Mouse (Mus musculus) kidney, embryonic 14.5 days (tissue): ENCODE measurements around the gene Mios. TPM values are rescaled to one million over a fixed set of nuclear protein-coding genes. Genes with fewer than 3 reads are reported as not detected.

Experiments used
- ATAC-seq: fragments of 200-750 bp; cut with Nextera tagmentation; 2 replicates; pipeline ENCODE4 v1.8.0; 2017; ENCODE audit warnings: moderate number of reproducible peaks, mild to moderate bottlenecking, moderate TSS enrichment, moderate library complexity; ENCODE audit not compliant: low FRiP score, low TSS enrichment
- H3K27ac ChIP-seq: fragments of 300-500 bp; sonication (generic); 2 replicates; pipeline ENCODE4 v1.5.1; 2014; ENCODE audit warnings: low read depth, mild to moderate bottlenecking, low read length, moderate library complexity, mixed read lengths
- H3K27me3 ChIP-seq: fragments of 300-500 bp; sonication (generic); 2 replicates; pipeline ENCODE4 v1.6.1; 2014; ENCODE audit warnings: mild to moderate bottlenecking, low read length; ENCODE audit not compliant: control insufficient read depth, insufficient read depth
- H3K36me3 ChIP-seq: fragments of 300-500 bp; sonication (generic); 2 replicates; pipeline ENCODE4 v1.6.1; 2014; ENCODE audit warnings: low read length, mixed read lengths; ENCODE audit not compliant: control insufficient read depth, insufficient read depth
- H3K4me1 ChIP-seq: fragments of 300-500 bp; sonication (generic); 2 replicates; pipeline ENCODE4 v1.6.1; 2014; ENCODE audit warnings: low read length, mixed read lengths; ENCODE audit not compliant: control insufficient read depth, insufficient read depth
- H3K4me2 ChIP-seq: fragments of 300-500 bp; sonication (generic); replicated peaks from 2 replicates; pipeline ENCODE4 v1.6.1; 2014; ENCODE audit warnings: low read depth, mild to moderate bottlenecking, low read length
- H3K4me3 ChIP-seq: fragments of 300-500 bp; sonication (generic); 2 replicates; pipeline ENCODE4 v1.5.1; 2014; ENCODE audit warnings: mild to moderate bottlenecking, low read length
- H3K9ac ChIP-seq: fragments of 300-500 bp; sonication (generic); 2 replicates; pipeline ENCODE4 v1.6.1; 2014; ENCODE audit warnings: low read depth, mild to moderate bottlenecking, low read length, moderate library complexity
- H3K9me3 ChIP-seq: fragments of 300-500 bp; sonication (generic); 2 replicates; pipeline ENCODE4 v1.6.1; 2016; ENCODE audit warnings: low read length; ENCODE audit not compliant: control insufficient read depth
- WGBS: fragments of 180-500 bp; shearing (Covaris S2); extraction: QIAGEN DNeasy Blood & Tissue Kit; methylation state at CpG from one replicate; pipeline ENCODE4 v1.1.7; 2014; 5-methylcytosine and 5-hydroxymethylcytosine counted together
- polyA plus RNA-seq: library from polyadenylated mRNA; unstranded; fragments of >200 nt; fragmentation: Nextera tagmentation; extraction: Ambion mirVana; gene quantifications from 2 replicates; pipeline ENCODE4 v1.2.1, GENCODE M21; 2014

Gene Mios
- polyA plus RNA-seq, 1 experiment from 2014 or later: 32.9 TPM

DNA sequence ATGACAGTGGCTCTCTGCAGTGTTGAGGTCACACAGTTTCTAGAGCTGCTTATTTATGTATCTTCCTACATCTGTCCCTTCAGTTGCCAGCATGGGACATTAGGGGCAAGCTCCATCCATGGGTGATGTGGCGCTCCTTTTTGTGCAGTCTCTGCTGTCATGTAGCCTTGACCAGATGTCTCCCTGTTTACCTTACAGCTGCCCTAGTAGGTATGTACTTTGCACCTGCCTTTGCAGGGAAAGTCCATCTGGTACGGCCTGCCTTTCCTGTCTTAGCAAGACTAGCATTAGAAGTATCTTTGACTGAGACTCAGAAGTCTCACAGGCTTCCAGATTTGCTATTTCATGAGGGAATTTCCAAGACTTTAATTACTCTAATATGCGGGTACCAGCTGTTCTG is 62.0 kb downstream of the Mios start:
- no peak for ATAC-seq
- Histone ChIP-seq H3K27ac (no peak overlapping the region), H3K4me2 (no peak overlapping the region), H3K9ac (no peak overlapping the region), H3K4me3 (no peak overlapping the region), H3K9me3 (no peaks in the 10 kb centered on the region), H3K27me3 (no peaks in the 10 kb centered on the region), H3K4me1 (no peaks in the 10 kb centered on the region), H3K36me3 (no peaks in the 10 kb centered on the region; the same call in 1 of the 2 replicates)
- WGBS: 90% methylated on average over 3 of the region's 3 CpGs

- Histone ChIP-seq H3K27me3 (no peaks in the 10 kb centered on the region), H3K36me3 (no peaks in the 10 kb centered on the region; the same call in 1 of the 2 replicates), H3K27ac (no peak overlapping the region), H3K4me1 (no peaks in the 10 kb centered on the region), H3K4me2 (no peak overlapping the region), H3K9ac (no peak overlapping the region), H3K9me3 (no peaks in the 10 kb centered on the region), H3K4me3 (no peak overlapping the region)
- peak; percentile 77; the same call in 1 of the 2 replicates for ATAC-seq
- WGBS: 36% methylated on average over 6 of the region's 6 CpGs
Observed at GRCm38 (mm10) chr6:8274387-8275054, 65.5 kb downstream of the Mios start.

DNA sequence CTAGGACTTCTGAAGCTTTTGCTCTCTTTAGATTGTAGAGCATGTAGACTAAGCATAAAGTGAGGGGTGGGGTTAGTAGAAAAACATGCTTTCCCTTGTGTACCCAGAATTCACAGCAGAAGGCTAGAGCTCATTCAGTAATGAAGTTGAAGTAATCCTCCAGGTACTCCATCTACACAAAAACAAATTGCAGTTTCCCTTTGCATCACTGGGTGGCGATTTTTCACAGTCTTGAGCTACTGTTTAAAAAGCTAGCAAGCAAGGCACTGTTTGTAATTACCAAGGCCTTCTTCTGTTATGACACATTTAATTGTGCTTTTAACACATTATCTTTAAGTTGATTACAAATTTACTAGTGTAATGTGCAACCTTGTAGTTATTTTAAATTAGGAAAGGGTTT is 66.1 kb downstream of the Mios start:
- Histone ChIP-seq H3K4me2 (no peak overlapping the region), H3K4me3 (no peak overlapping the region), H3K4me1 (no peaks in the 10 kb centered on the region), H3K27ac (no peak overlapping the region), H3K36me3 (no peaks in the 10 kb centered on the region; the same call in 1 of the 2 replicates), H3K27me3 (no peaks in the 10 kb centered on the region), H3K9ac (no peak overlapping the region), H3K9me3 (no peaks in the 10 kb centered on the region)
- ATAC-seq: no peak
- 6% methylated on average over 1 of the region's 1 CpGs for WGBS

- Histone ChIP-seq H3K4me1 (no peaks in the 10 kb centered on the region), H3K36me3 (no peaks in the 10 kb centered on the region; the same call in 1 of the 2 replicates), H3K4me2 (no peak overlapping the region), H3K27me3 (no peaks in the 10 kb centered on the region), H3K4me3 (no peak overlapping the region), H3K27ac (no peak overlapping the region), H3K9me3 (no peaks in the 10 kb centered on the region), H3K9ac (no peak overlapping the region)
- WGBS: 85% methylated on average over 4 of the region's 4 CpGs
- ATAC-seq: no peak
Observed at GRCm38 (mm10) chr6:8276431-8276830, 67.4 kb downstream of the Mios start.

DNA sequence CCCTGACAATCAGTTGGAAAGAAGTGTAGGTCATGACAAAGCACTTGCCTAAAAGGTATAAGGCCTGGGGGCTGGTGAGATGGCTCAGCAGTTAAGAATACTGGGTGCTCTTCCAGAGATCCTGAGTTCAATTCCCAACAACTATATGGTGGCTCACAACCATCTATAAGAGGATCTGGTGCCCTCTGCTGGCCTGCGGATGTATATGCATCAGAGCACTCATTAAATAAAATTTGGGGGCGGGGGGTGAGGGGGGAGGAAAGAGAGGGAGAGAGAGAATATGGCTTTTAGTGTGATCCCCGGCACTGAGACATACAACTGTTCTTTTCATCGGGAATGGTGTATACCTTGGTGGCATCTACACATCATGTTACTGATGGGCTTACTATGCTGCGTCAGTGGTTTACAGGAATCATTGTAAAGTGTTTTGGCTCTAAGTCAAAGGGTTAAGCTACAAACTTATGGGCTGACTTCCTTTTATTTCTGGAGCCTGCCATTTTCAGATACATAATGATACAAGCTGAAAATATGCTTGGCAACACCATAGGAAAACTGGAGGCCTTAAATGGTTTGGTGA is 69.5 kb downstream of the Mios start:
- Histone ChIP-seq H3K27me3 (no peaks in the 10 kb centered on the region), H3K9ac (no peak overlapping the region), H3K4me2 (no peak overlapping the region), H3K36me3 (no peaks in the 10 kb centered on the region), H3K27ac (no peak overlapping the region), H3K9me3 (no peaks in the 10 kb centered on the region), H3K4me3 (no peak overlapping the region), H3K4me1 (no peaks in the 10 kb centered on the region)
- ATAC-seq: no peak
- WGBS: 74% methylated on average over 5 of the region's 5 CpGs

- no peak for ATAC-seq
- Histone ChIP-seq H3K27me3 (no peaks in the 10 kb centered on the region), H3K27ac (no peak overlapping the region), H3K4me2 (no peak overlapping the region), H3K4me3 (no peak overlapping the region), H3K36me3 (no peaks in the 10 kb centered on the region), H3K9ac (no peak overlapping the region), H3K4me1 (no peaks in the 10 kb centered on the region), H3K9me3 (no peaks in the 10 kb centered on the region)
- 83% methylated on average over 4 of the region's 4 CpGs for WGBS
Observed at GRCm38 (mm10) chr6:8283255-8283654, 74.2 kb downstream of the Mios start.

GRCm38 (mm10) chr6:8285401-8285960 is 76.5 kb downstream of the Mios start:
- Histone ChIP-seq H3K27ac (no peak overlapping the region), H3K36me3 (no peaks in the 10 kb centered on the region), H3K4me2 (no peak overlapping the region), H3K27me3 (no peaks in the 10 kb centered on the region), H3K4me1 (no peaks in the 10 kb centered on the region), H3K9me3 (no peaks in the 10 kb centered on the region), H3K9ac (no peak overlapping the region), H3K4me3 (no peak overlapping the region)
- WGBS: 69% methylated on average over 3 of the region's 3 CpGs
- no peak for ATAC-seq

Other genes starting within 250 kb of the Mios start
- gene Col28a1, start 16.6 kb upstream of the Mios start, polyA plus RNA-seq: 0.09 TPM in 1 of 2 replicates, not detected in the other
- gene Rpa3, start 50.0 kb downstream of the Mios start, polyA plus RNA-seq: 183 and 293 TPM in 2 replicates
- 16.9 and 19.7 TPM in 2 replicates for gene Umad1, start 50.1 kb downstream of the Mios start, polyA plus RNA-seq
- gene Gm45062, start 50.2 kb downstream of the Mios start, polyA plus RNA-seq: 3.1 and 5.5 TPM in 2 replicates